28 mouse cellular contexts compared by ENCODE assay signal in genomic region chr4:29466315-29466714, GRCm38 (mm10).
DNase-seq lines count a peak whose midpoint lies in the region; ATAC-seq and TF ChIP-seq lines count a peak whose summit lies in the region.
"Had no signal": no experiment of that assay in that cellular context is flagged by ENCODE, and none has a peak within 500 bp of the region (broad histone marks: within the 10 kb centered on the region; RNA-seq: fewer than 3 reads in every experiment).

No protein-coding gene starts in this region.

- no peak overlapping the region for H3K9ac ChIP-seq in embryonic facial prominence, embryonic 11.5 days (replicated peaks; ENCODE audit: low read length)
- no peak overlapping the region for H3K9ac ChIP-seq in intestine, postnatal 0 days (ENCODE audit: low read depth, low read length)
- H3K9ac ChIP-seq in intestine, embryonic 15.5 days: no peak overlapping the region
- no peak overlapping the region for H3K9ac ChIP-seq in midbrain, postnatal 0 days (replicated peaks; ENCODE audit: low read length, poor library complexity, severe bottlenecking)
- no peak overlapping the region for H3K9ac ChIP-seq in midbrain, embryonic 15.5 days
- H3K9ac ChIP-seq: embryonic facial prominence, embryonic 13.5 days; forebrain, embryonic 15.5 days; hindbrain, embryonic 15.5 days; limb, embryonic 12.5 days; liver, postnatal 0 days; neural tube, embryonic 12.5 days; stomach, embryonic 15.5 days had no signal

- no peaks in the 10 kb centered on the region for H3K36me3 ChIP-seq in embryonic facial prominence, embryonic 11.5 days (replicated peaks; ENCODE audit: control insufficient read depth, insufficient read depth, low read depth, low read length)
- no peaks in the 10 kb centered on the region for H3K36me3 ChIP-seq in embryonic facial prominence, embryonic 10.5 days (replicated peaks)
- no peaks in the 10 kb centered on the region for H3K36me3 ChIP-seq in intestine, postnatal 0 days (ENCODE audit: control insufficient read depth, insufficient read depth)
- H3K36me3 ChIP-seq in intestine, embryonic 15.5 days: no peaks in the 10 kb centered on the region
- no peaks in the 10 kb centered on the region for H3K36me3 ChIP-seq in midbrain, postnatal 0 days (ENCODE audit: insufficient read depth, low read length)
- no peaks in the 10 kb centered on the region for H3K36me3 ChIP-seq in midbrain, embryonic 15.5 days (replicated peaks)
- H3K36me3 ChIP-seq: embryonic facial prominence, embryonic 13.5 days; forebrain, embryonic 15.5 days; hindbrain, embryonic 15.5 days; limb, embryonic 12.5 days; neural tube, embryonic 12.5 days; stomach, embryonic 15.5 days had no signal

- no peak overlapping the region for H3K27ac ChIP-seq in embryonic facial prominence, embryonic 11.5 days (replicated peaks; ENCODE audit: low read depth, low read length)
- no peak overlapping the region for H3K27ac ChIP-seq in embryonic facial prominence, embryonic 10.5 days (replicated peaks)
- H3K27ac ChIP-seq in intestine, postnatal 0 days (ENCODE audit: low read depth, low read length): no peak overlapping the region
- no peak overlapping the region for H3K27ac ChIP-seq in intestine, embryonic 15.5 days
- H3K27ac ChIP-seq in midbrain, postnatal 0 days (ENCODE audit: low read depth, low read length): no peak overlapping the region
- H3K27ac ChIP-seq in midbrain, embryonic 15.5 days: no peak overlapping the region
- H3K27ac ChIP-seq: embryonic facial prominence, embryonic 13.5 days; forebrain, embryonic 15.5 days; hindbrain, embryonic 15.5 days; limb, embryonic 12.5 days; neural tube, embryonic 12.5 days; stomach, embryonic 15.5 days had no signal

- no peaks in the 10 kb centered on the region for H3K27me3 ChIP-seq in embryonic facial prominence, embryonic 11.5 days (ENCODE audit: control insufficient read depth, insufficient read depth, low read length)
- H3K27me3 ChIP-seq in embryonic facial prominence, embryonic 10.5 days (replicated peaks; ENCODE audit: low read depth, poor library complexity, severe bottlenecking): no peaks in the 10 kb centered on the region
- H3K27me3 ChIP-seq in intestine, postnatal 0 days (replicated peaks; ENCODE audit: control insufficient read depth, insufficient read depth, low read length): no peaks in the 10 kb centered on the region
- no peaks in the 10 kb centered on the region for H3K27me3 ChIP-seq in intestine, embryonic 15.5 days (replicated peaks)
- no peaks in the 10 kb centered on the region for H3K27me3 ChIP-seq in midbrain, postnatal 0 days (ENCODE audit: insufficient read depth, low read length)
- no peaks in the 10 kb centered on the region for H3K27me3 ChIP-seq in midbrain, embryonic 15.5 days (replicated peaks)
- H3K27me3 ChIP-seq: embryonic facial prominence, embryonic 13.5 days; forebrain, embryonic 15.5 days; hindbrain, embryonic 15.5 days; limb, embryonic 12.5 days; neural tube, embryonic 12.5 days; stomach, embryonic 15.5 days had no signal

- peak; percentile 27 for DNase-seq in embryonic facial prominence, embryonic 11.5 days (ENCODE audit: low spot score)
- no peak for DNase-seq in embryonic facial prominence, embryonic 10.5 days (ENCODE audit: low spot score)
- DNase-seq in midbrain, postnatal 0 days (ENCODE audit: low spot score): peak; percentile 42
- DNase-seq in kidney, adult 11 months: no peak
- DNase-seq in cerebellum, adult 8-10 months: no peak
- DNase-seq: adrenal gland, postnatal 36 days; cerebellum, adult 11-12 months; cerebellum, postnatal 14 days; gastrocnemius, postnatal 25 days; heart, adult 18-20 months; kidney, postnatal 10 days; liver, postnatal 0 days; lung, postnatal 10 days; right cerebral cortex, adult 18-20 months; thymus, adult 18-20 months; thymus, postnatal 4 days had no signal

- no peak overlapping the region for H3K4me2 ChIP-seq in embryonic facial prominence, embryonic 11.5 days (ENCODE audit: low read depth, low read length)
- H3K4me2 ChIP-seq in intestine, postnatal 0 days (replicated peaks; ENCODE audit: low read depth): no peak overlapping the region
- H3K4me2 ChIP-seq in intestine, embryonic 15.5 days (replicated peaks): no peak overlapping the region
- no peak overlapping the region for H3K4me2 ChIP-seq in midbrain, postnatal 0 days (ENCODE audit: low read depth, low read length, poor library complexity, severe bottlenecking)
- H3K4me2 ChIP-seq in midbrain, embryonic 15.5 days: no peak overlapping the region
- H3K4me2 ChIP-seq: embryonic facial prominence, embryonic 13.5 days; forebrain, embryonic 15.5 days; hindbrain, embryonic 15.5 days; limb, embryonic 12.5 days; liver, embryonic 11.5 days; midbrain, embryonic 11.5 days; neural tube, embryonic 12.5 days; stomach, embryonic 15.5 days had no signal

- H3K9me3 ChIP-seq in embryonic facial prominence, embryonic 11.5 days (replicated peaks; ENCODE audit: control insufficient read depth, low read length): no peaks in the 10 kb centered on the region
- H3K9me3 ChIP-seq in embryonic facial prominence, embryonic 10.5 days: no peaks in the 10 kb centered on the region
- H3K9me3 ChIP-seq in intestine, postnatal 0 days (ENCODE audit: control insufficient read depth): no peaks in the 10 kb centered on the region
- H3K9me3 ChIP-seq in intestine, embryonic 15.5 days: no peaks in the 10 kb centered on the region
- no peaks in the 10 kb centered on the region for H3K9me3 ChIP-seq in midbrain, postnatal 0 days (ENCODE audit: low read length)
- no peaks in the 10 kb centered on the region for H3K9me3 ChIP-seq in midbrain, embryonic 15.5 days
- H3K9me3 ChIP-seq: embryonic facial prominence, embryonic 13.5 days; forebrain, embryonic 15.5 days; hindbrain, embryonic 15.5 days; limb, embryonic 12.5 days; neural tube, embryonic 12.5 days; stomach, embryonic 15.5 days had no signal

- peak; percentile 22; the same call in 1 of the 2 replicates for TF ChIP-seq CTCF in intestine, postnatal 0 days (IDR thresholded peaks at IDR 0.05; ENCODE audit: low read depth)
- TF ChIP-seq CTCF in midbrain, postnatal 0 days (IDR thresholded peaks at IDR 0.05): peak; percentile 70

- WGBS in embryonic facial prominence, embryonic 11.5 days: 54% methylated on average over 2 of the region's 2 CpGs
- WGBS in embryonic facial prominence, embryonic 10.5 days: 65% methylated on average over 2 of the region's 2 CpGs
- 65% methylated on average over 2 of the region's 2 CpGs for WGBS in intestine, postnatal 0 days
- 60% methylated on average over 2 of the region's 2 CpGs for WGBS in intestine, embryonic 15.5 days
- 48% methylated on average over 2 of the region's 2 CpGs for WGBS in midbrain, postnatal 0 days
- 57% methylated on average over 2 of the region's 2 CpGs for WGBS in midbrain, embryonic 15.5 days

- no peaks in the 10 kb centered on the region for H3K4me1 ChIP-seq in embryonic facial prominence, embryonic 11.5 days (ENCODE audit: control insufficient read depth, insufficient read depth, low read length)
- H3K4me1 ChIP-seq in embryonic facial prominence, embryonic 10.5 days: no peaks in the 10 kb centered on the region
- no peaks in the 10 kb centered on the region for H3K4me1 ChIP-seq in intestine, postnatal 0 days (replicated peaks; ENCODE audit: control insufficient read depth, insufficient read depth, low read length)
- H3K4me1 ChIP-seq in intestine, embryonic 15.5 days (replicated peaks): no peaks in the 10 kb centered on the region
- H3K4me1 ChIP-seq in midbrain, postnatal 0 days (ENCODE audit: insufficient read depth, low read length): no peaks in the 10 kb centered on the region
- peaks cover 5% of the 10 kb centered on the region; the same call in 1 of the 2 replicates for H3K4me1 ChIP-seq in midbrain, embryonic 15.5 days
- H3K4me1 ChIP-seq: forebrain, embryonic 15.5 days; limb, embryonic 12.5 days; neural tube, embryonic 12.5 days; stomach, embryonic 15.5 days had no signal

- H3K4me3 ChIP-seq in embryonic facial prominence, embryonic 11.5 days (ENCODE audit: low read depth, low read length): no peak overlapping the region
- H3K4me3 ChIP-seq in embryonic facial prominence, embryonic 10.5 days: no peak overlapping the region
- no peak overlapping the region for H3K4me3 ChIP-seq in intestine, postnatal 0 days (ENCODE audit: low read depth, low read length)
- no peak overlapping the region for H3K4me3 ChIP-seq in intestine, embryonic 15.5 days (replicated peaks)
- H3K4me3 ChIP-seq in midbrain, postnatal 0 days (ENCODE audit: low read depth, low read length): no peak overlapping the region
- H3K4me3 ChIP-seq in midbrain, embryonic 15.5 days: no peak overlapping the region
- H3K4me3 ChIP-seq: embryonic facial prominence, embryonic 13.5 days; forebrain, embryonic 15.5 days; hindbrain, embryonic 15.5 days; limb, embryonic 12.5 days; neural tube, embryonic 12.5 days; stomach, embryonic 15.5 days had no signal

- ATAC-seq in embryonic facial prominence, embryonic 11.5 days (replicated peaks; ENCODE audit: insufficient number of reproducible peaks, low FRiP score, low TSS enrichment, low read depth): no peak
- ATAC-seq in intestine, postnatal 0 days: no peak
- ATAC-seq in intestine, embryonic 15.5 days: no peak
- ATAC-seq in midbrain, postnatal 0 days (ENCODE audit: low FRiP score): no peak
- no peak for ATAC-seq in midbrain, embryonic 15.5 days (replicated peaks)
- ATAC-seq: forebrain, embryonic 15.5 days; intestine, embryonic 16.5 days; liver, postnatal 0 days had no signal

Comparison
In these comparisons a context has a peak if more than half of its experiments do, and no peak if none do; other contexts are left out.
1. DNase-seq: peak in embryonic facial prominence, embryonic 11.5 days (single experiment) and midbrain, postnatal 0 days (single experiment); none in embryonic facial prominence, embryonic 10.5 days (single experiment), kidney, adult 11 months (single experiment) and cerebellum, adult 8-10 months (single experiment).